Mouse (Mus musculus) small intestine, adult 2 months (tissue): ENCODE data around the gene Ubqln4.

Experiments
- CTCF ChIP-seq: fragments of 200-500 bp; IDR thresholded peaks from 2 replicates; pipeline ENCODE4 v1.5.1; 2012; ENCODE audit warnings: low read depth, mild to moderate bottlenecking, control low read depth, inconsistent platforms, low read length, moderate library complexity, mixed read lengths; ENCODE audit not compliant: insufficient replicate concordance, insufficient read length; ENCODE audit errors: extremely low read depth
- POLR2A ChIP-seq: fragments of 200-500 bp; IDR thresholded peaks from 2 replicates; pipeline ENCODE4 v1.6.1; 2012; ENCODE audit warnings: low read depth, mild to moderate bottlenecking, control low read depth, inconsistent platforms, low read length, moderate library complexity

- TF ChIP-seq CTCF (no peak), POLR2A (no peak)
Observed at GRCm38 (mm10) chr3:88512896-88513545, 40.5 kb upstream of the Ubqln4 start.
